Comparison of ENCODE assay signal across 9 mouse cellular contexts in the genomic region with DNA sequence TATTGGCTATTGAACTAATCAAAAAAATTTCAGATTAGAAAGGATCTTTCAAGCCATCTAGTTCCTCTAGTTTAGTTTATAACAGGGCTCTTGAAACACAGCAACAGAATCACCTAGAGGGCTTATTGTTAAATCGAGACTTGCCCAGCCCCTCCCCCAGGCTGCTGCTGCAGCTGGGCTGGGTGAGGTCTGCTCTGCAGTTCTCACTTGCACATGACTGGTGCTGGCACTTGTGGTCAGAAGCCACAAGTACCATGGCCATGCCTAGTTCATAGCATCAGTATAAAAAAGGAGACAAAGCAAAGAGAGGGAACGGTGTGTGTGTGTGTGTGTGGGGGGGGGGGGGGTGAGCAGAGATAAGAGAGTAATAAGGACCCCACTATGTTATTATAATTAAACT. TPM values are rescaled to one million over a fixed set of nuclear protein-coding genes. Genes with fewer than 3 reads are reported as not detected.
A peak's percentile ranks its signal among the peaks of the same experiment; 100 is the strongest.
DNase-seq lines count a peak whose midpoint lies in the region; ATAC-seq lines count a peak whose summit lies in the region.
"Had no signal": no experiment of that assay in that cellular context is flagged by ENCODE, and none has a peak within 500 bp of the region (broad histone marks: within the 10 kb centered on the region; RNA-seq: fewer than 3 reads in every experiment).

No protein-coding gene starts in this region.

- no peaks in the 10 kb centered on the region for H3K9me3 ChIP-seq in kidney, embryonic 15.5 days (replicated peaks)

- H3K4me3 ChIP-seq in kidney, embryonic 15.5 days (replicated peaks) = no peak overlapping the region

- H3K9ac ChIP-seq in kidney, embryonic 15.5 days = no peak overlapping the region

- no peak overlapping the region for H3K4me2 ChIP-seq in kidney, embryonic 15.5 days

- H3K4me1 ChIP-seq in kidney, embryonic 15.5 days = 0 out of 2 replicates have a peak, but pooled peaks cover 3% of the 10 kb centered on the region

- WGBS in kidney, embryonic 15.5 days = 28% methylated on average over 2 of the region's 2 CpGs

- H3K27me3 ChIP-seq in kidney, embryonic 15.5 days = no peaks in the 10 kb centered on the region

- H3K36me3 ChIP-seq in kidney, embryonic 15.5 days = no peaks in the 10 kb centered on the region

- peak; percentile 49; the same call in 1 of the 2 replicates for ATAC-seq in kidney, embryonic 15.5 days (replicated peaks; ENCODE audit: low FRiP score)

- DNase-seq in kidney, adult 8-10 months = no peak
- DNase-seq in ZHBTc4 (ENCODE audit: low read depth, low spot score) = peak; percentile 67
- DNase-seq in induced T-regulatory cell, adult 2 months (ENCODE audit: low read depth) = peak; percentile 14
- peak; percentile 57 to 67 for DNase-seq in spleen, postnatal 36 days (ENCODE audit: low spot score in 2 of 2)
- DNase-seq in right cerebral cortex, postnatal 14 days = no peak
- no peak for DNase-seq in frontal cortex, postnatal 36 days (ENCODE audit: low spot score in 2 of 2)
- no peak for DNase-seq in heart, adult 11 months
- DNase-seq: heart, postnatal 14 days had no signal

- no peak overlapping the region for H3K27ac ChIP-seq in kidney, embryonic 15.5 days

RNA-seq across cellular contexts. Expression of a gene that starts 15.7 kb away (rescaled TPM):
- polyA plus RNA-seq in kidney, embryonic 15.5 days (2015; fragmentation: Nextera tagmentation; extraction: Ambion mirVana) = 0.37 and 1.3 TPM in 2 replicates

Comparison
In these comparisons a context has a peak if more than half of its experiments do, and no peak if none do; other contexts are left out.
1. DNase-seq: peak in ZHBTc4 (single experiment), induced T-regulatory cell, adult 2 months (single experiment) and spleen, postnatal 36 days (2 of 2); none in kidney, adult 8-10 months (0 of 2), right cerebral cortex, postnatal 14 days (single experiment), frontal cortex, postnatal 36 days (0 of 2) and heart, adult 11 months (single experiment).